Mouse (Mus musculus) forebrain, embryonic 11.5 days (tissue): ENCODE measurements around the gene Pink1. TPM values are rescaled to one million over a fixed set of nuclear protein-coding genes. Genes with fewer than 3 reads are reported as not detected.

Experiments used
- ATAC-seq: fragments of 200-750 bp; cut with Nextera tagmentation; replicated peaks from 2 replicates; pipeline ENCODE4 v1.8.0; 2017; ENCODE audit warnings: moderate TSS enrichment; ENCODE audit not compliant: low FRiP score
- DNase-seq: peaks from one replicate; pipeline ENCODE4 v3.0.0-alpha.2; 2017; ENCODE audit warnings: low spot score
- H3K27ac ChIP-seq: fragments of 300-500 bp; sonication (generic); 2 replicates; pipeline ENCODE4 v1.5.1; 2014; ENCODE audit warnings: low read depth, low read length
- H3K27me3 ChIP-seq: fragments of 300-500 bp; sonication (generic); 2 replicates; pipeline ENCODE4 v1.6.1; 2014; ENCODE audit warnings: mild to moderate bottlenecking, low read length, mixed read lengths; ENCODE audit not compliant: control insufficient read depth, insufficient read depth
- H3K36me3 ChIP-seq: fragments of 300-500 bp; sonication (generic); 2 replicates; pipeline ENCODE4 v1.6.1; 2014; ENCODE audit warnings: mild to moderate bottlenecking, low read length, moderate library complexity, mixed read lengths; ENCODE audit not compliant: control insufficient read depth, insufficient read depth
- H3K4me1 ChIP-seq: fragments of 300-500 bp; sonication (generic); replicated peaks from 2 replicates; pipeline ENCODE4 v1.6.1; 2014; ENCODE audit warnings: low read length, mixed read lengths; ENCODE audit not compliant: control insufficient read depth, insufficient read depth
- H3K4me2 ChIP-seq: fragments of 300-500 bp; sonication (generic); 2 replicates; pipeline ENCODE4 v1.6.1; 2014; ENCODE audit warnings: low read depth, mild to moderate bottlenecking, low read length, moderate library complexity, mixed read lengths; ENCODE audit not compliant: severe bottlenecking
- H3K4me3 ChIP-seq: fragments of 300-500 bp; sonication (generic); 2 replicates; pipeline ENCODE4 v1.5.1; 2014; ENCODE audit warnings: low read depth, low read length
- H3K9ac ChIP-seq: fragments of 300-500 bp; sonication (generic); 2 replicates; pipeline ENCODE4 v1.6.1; 2014; ENCODE audit warnings: low read length
- H3K9me3 ChIP-seq: fragments of 300-500 bp; sonication (generic); 2 replicates; pipeline ENCODE4 v1.6.1; 2016; ENCODE audit warnings: low read length, mixed read lengths; ENCODE audit not compliant: control insufficient read depth
- WGBS: fragments of 180-500 bp; shearing (Covaris S2); extraction: QIAGEN DNeasy Blood & Tissue Kit; methylation state at CpG from one replicate; pipeline ENCODE4 v1.1.7; 2014; 5-methylcytosine and 5-hydroxymethylcytosine counted together
- polyA plus RNA-seq: library from polyadenylated mRNA; unstranded; fragments of >200 nt; fragmentation: Nextera tagmentation; extraction: Ambion mirVana; gene quantifications from 2 replicates; pipeline ENCODE4 v1.2.1, GENCODE M21; 2014

Gene Pink1
- polyA plus RNA-seq, 1 experiment from 2014 or later = 21.5 TPM

DNA sequence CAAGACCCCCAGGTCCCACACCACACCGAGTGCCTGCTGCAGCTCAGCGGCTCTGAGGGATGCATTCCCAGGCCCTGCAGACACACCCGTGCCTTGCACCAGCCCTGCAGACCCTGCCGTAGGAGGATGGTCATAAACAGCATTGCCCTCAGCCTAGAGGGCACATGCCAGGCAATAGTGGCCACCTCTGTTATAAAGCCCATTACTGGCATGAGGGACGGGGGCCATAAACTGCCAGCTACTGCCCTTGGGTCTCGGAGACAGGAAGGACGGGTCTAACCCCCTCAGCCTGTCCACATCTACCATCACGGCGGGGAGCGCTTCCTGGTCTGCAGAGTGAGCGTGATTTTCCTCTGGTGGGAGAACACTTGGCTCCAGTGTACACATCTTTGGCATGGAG, 13.1 kb downstream of the Pink1 start:
- H3K27ac ChIP-seq = no peak overlapping the region
- H3K36me3 ChIP-seq = peaks cover 5% of the 10 kb centered on the region; the same call in 1 of the 2 replicates
- no peak for ATAC-seq
- H3K9ac ChIP-seq = no peak overlapping the region
- H3K4me1 ChIP-seq = no peaks in the 10 kb centered on the region
- DNase-seq = no peak
- H3K4me2 ChIP-seq = no peak overlapping the region
- H3K27me3 ChIP-seq = no peaks in the 10 kb centered on the region
- 93% methylated on average over 11 of the region's 11 CpGs for WGBS
- no peak overlapping the region for H3K4me3 ChIP-seq
- H3K9me3 ChIP-seq = no peaks in the 10 kb centered on the region

DNA sequence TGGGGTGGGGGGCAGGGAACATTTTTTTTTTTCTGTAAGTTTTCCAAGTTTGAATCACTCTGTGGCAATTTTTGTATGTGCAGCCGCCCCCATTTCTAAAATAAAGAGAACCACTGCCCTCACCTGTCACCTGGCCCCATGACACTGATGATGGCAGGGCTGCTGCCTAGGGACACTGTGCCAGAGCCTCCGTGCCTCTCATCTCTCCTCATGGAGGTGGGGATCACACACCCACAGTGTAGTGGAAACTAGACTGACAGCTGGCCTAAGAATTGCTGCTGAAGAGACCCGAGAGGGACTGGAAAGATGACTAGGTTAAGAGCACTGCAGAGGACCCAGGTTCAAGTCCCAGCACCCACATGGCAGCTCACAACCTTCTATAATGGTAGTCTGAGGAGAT, 14.0 kb downstream of the Pink1 start:
- Histone ChIP-seq H3K4me2 (no peak overlapping the region), H3K9ac (no peak overlapping the region), H3K4me3 (no peak overlapping the region), H3K36me3 (peaks cover 5% of the 10 kb centered on the region; the same call in 1 of the 2 replicates), H3K27ac (no peak overlapping the region), H3K9me3 (no peaks in the 10 kb centered on the region), H3K4me1 (no peaks in the 10 kb centered on the region), H3K27me3 (no peaks in the 10 kb centered on the region)
- 94% methylated on average over 3 of the region's 3 CpGs for WGBS
- ATAC-seq (no peak), DNase-seq (no peak)

DNA sequence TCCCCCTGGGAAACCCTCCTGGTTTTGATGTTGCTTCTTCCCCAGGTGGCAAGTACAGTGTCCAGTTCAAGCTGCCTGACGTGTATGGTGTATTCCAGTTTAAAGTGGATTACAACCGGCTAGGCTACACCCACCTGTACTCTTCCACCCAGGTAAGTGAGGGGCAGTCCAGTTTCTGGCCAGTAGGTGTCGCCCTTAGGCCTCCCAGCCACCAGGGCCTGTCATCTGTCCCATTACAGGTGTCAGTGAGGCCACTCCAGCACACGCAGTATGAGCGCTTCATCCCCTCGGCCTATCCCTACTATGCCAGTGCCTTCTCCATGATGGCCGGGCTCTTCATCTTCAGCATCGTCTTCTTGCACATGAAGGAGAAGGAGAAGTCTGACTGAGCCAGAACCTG, 14.5 kb downstream of the Pink1 start:
- Histone ChIP-seq H3K9ac (no peak overlapping the region), H3K27ac (no peak overlapping the region), H3K4me2 (no peak overlapping the region), H3K9me3 (no peaks in the 10 kb centered on the region), H3K27me3 (no peaks in the 10 kb centered on the region), H3K36me3 (peaks cover 5% of the 10 kb centered on the region; the same call in 1 of the 2 replicates), H3K4me3 (no peak overlapping the region), H3K4me1 (no peaks in the 10 kb centered on the region)
- 68% methylated on average over 8 of the region's 8 CpGs for WGBS
- peak; percentile 73 for DNase-seq
- ATAC-seq = 0 out of 2 replicates have a peak, but pooled peaks have one; percentile 18

DNA sequence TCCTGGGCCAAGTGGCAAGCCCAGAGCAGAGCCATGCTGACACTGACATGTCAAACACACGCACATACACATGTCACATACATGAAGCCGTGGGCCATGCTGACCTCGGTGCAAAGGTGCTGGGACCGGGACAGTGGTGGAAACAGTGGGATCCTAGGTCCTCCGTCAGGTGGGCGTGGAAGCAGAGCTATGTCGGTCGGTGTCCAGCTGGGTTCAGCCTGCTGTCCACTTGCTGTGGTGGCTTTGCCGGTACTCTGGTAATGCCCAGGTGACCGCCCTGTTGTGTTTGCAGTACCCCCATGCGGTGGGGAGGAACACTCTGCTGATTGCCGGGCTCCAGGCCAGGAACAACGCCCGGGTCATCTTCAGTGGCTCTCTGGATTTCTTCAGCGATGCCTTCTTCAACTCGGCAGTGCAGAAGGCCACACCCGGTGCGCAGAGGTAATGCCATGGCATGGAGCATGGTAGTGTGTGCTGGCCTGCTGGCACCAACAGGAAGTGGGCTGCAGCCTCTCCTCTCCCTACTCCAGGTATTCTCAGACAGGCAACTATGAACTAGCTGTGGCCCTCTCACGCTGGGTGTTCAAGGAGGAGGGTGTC, 15.7 kb downstream of the Pink1 start:
- Histone ChIP-seq H3K4me3 (no peak overlapping the region), H3K9me3 (no peaks in the 10 kb centered on the region), H3K4me2 (no peak overlapping the region), H3K36me3 (peaks cover 5% of the 10 kb centered on the region; the same call in 1 of the 2 replicates), H3K27me3 (no peaks in the 10 kb centered on the region), H3K27ac (no peak overlapping the region), H3K4me1 (peaks cover 5% of the 10 kb centered on the region), H3K9ac (no peak overlapping the region)
- ATAC-seq (no peak), DNase-seq (no peak)
- 95% methylated on average over 19 of the region's 19 CpGs for WGBS

DNA sequence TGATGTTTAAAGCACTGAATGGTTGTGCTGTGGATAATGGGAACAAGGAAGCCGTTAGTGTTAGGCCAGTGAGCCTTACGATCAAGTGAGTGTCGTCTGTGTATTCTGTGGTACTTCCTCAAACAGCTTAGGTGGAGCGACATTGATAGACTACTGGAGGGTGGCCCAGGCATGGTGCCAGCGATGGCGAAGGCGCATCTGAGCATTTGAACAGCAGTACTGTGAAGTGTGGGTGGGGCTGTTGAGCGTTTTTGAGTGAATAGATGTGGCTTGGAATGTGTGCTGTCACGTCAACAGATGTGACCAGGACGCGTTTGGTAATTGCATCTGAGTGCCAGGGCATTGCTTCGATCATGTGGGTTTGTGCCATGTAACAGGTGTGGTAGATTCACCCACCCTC, 18.4 kb downstream of the Pink1 start:
- Histone ChIP-seq H3K4me1 (peaks cover 8% of the 10 kb centered on the region), H3K27ac (no peak overlapping the region), H3K4me3 (no peak overlapping the region), H3K9me3 (no peaks in the 10 kb centered on the region), H3K27me3 (no peaks in the 10 kb centered on the region), H3K36me3 (peaks cover 5% of the 10 kb centered on the region; the same call in 1 of the 2 replicates), H3K9ac (no peak overlapping the region), H3K4me2 (no peak overlapping the region)
- ATAC-seq (no peak), DNase-seq (no peak)
- WGBS = 91% methylated on average over 12 of the region's 12 CpGs

DNA sequence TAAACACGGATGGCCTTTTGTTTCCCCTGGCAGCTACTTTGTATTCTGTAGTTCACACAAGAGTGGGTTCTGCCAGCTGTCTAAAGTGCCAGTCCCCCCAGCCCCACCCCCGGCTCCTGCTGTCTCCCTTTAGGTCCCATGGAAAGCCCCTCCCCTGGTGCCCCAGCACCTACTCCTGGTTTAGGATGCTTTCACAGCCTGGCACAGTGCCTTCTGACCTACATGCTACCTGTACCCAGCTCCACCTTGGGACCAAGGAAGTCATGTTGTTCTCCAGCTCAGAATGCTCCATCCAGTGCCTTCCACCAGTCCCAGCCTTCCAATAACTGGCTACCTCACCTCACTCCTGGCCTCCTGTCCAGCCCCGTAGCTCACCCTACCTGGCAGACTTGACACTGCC, 19.1 kb downstream of the Pink1 start:
- Histone ChIP-seq H3K9me3 (no peaks in the 10 kb centered on the region), H3K4me2 (no peak overlapping the region), H3K9ac (no peak overlapping the region), H3K36me3 (peaks cover 2% of the 10 kb centered on the region; the same call in 1 of the 2 replicates), H3K27ac (no peak overlapping the region), H3K4me3 (no peak overlapping the region), H3K27me3 (no peaks in the 10 kb centered on the region), H3K4me1 (peaks cover 8% of the 10 kb centered on the region)
- WGBS = 90% methylated on average over 3 of the region's 3 CpGs
- ATAC-seq (no peak), DNase-seq (no peak)

DNA sequence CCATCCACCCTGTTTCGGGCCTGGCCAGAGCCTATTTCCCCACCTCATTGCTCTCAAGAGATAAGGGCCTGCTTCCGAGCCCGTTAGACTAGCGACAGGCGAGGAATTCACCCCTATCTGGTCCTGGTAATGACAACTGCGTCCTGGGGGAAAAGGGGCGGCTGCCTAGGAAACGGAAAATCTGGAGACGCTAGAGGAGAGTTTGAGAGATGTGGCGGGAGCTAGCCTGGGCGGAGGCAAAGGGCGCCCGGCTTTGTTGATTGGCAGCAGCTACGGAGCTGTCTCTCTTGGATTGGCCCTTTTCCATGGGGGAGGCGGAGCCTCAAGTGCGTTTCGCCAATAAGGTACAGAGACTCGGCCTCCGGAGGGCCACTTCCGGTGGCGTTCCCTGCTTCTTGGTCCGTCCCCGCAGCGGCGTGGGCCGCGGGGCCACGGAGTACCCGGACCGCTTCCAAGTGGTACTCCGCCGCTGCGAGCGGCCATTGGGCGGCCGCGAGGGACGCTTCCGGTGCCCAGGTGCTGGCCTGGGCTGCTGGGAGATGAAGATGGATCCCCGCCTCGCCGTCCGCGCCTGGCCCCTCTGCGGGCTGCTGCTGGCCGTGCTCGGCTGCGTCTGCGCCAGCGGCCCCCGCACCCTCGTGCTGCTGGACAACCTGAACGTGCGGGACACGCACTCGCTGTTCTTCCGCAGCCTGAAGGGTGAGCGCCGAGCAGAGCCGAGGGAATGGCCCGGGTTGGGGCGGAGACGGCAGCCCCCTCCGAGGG, 21.6 kb downstream of the Pink1 start, which contains the start of gene Ddost:
TSS of gene Ddost (plus strand) at position 391 of the 765 bp plus-strand sequence.
- peak within 1 kb of the TSS; percentile 83 for H3K4me2 ChIP-seq

DNA sequence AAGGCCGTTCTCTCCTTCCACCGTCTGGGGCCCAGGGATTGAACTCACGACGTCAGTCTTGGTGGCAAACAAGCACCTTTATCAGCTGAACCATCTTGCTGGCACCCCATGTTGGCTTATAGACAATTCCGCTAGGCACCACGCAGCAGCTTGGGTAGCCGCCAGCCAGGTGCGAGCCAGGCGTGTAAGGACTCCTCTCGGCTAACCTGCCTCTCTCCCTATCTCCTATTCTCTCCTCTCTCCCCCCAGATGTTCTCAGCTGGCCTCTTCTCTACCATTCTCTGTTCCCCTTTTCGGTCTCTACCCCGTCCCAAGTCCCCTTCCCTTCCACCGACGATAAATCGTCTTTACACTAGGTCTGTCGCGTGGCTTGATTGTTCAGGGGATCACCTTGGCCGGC, 22.4 kb downstream of the Pink1 start:
- no peaks in the 10 kb centered on the region for H3K9me3 ChIP-seq
- H3K27ac ChIP-seq = no peak overlapping the region; the same call in 1 of the 2 replicates
- no peaks in the 10 kb centered on the region for H3K36me3 ChIP-seq
- no peaks in the 10 kb centered on the region for H3K27me3 ChIP-seq
- H3K4me2 ChIP-seq = peak overlapping the region; percentile 65
- peak overlapping the region; percentile 79 for H3K9ac ChIP-seq
- 18% methylated on average over 18 of the region's 18 CpGs for WGBS
- DNase-seq (no peak), ATAC-seq (no peak)
- H3K4me3 ChIP-seq = peak overlapping the region; percentile 93
- peaks cover 8% of the 10 kb centered on the region for H3K4me1 ChIP-seq

More for the DNA sequence above, 21.6 kb downstream of the Pink1 start, which contains the start of gene Ddost:
- Histone ChIP-seq H3K9ac (peak within 1 kb of the TSS; percentile 94), H3K27me3 (no peaks in the 10 kb centered on the region), H3K27ac (peak within 1 kb of the TSS; percentile 71), H3K36me3 (no peaks in the 10 kb centered on the region), H3K4me3 (peak within 1 kb of the TSS; percentile 93), H3K9me3 (no peaks in the 10 kb centered on the region), H3K4me1 (peaks cover 8% of the 10 kb centered on the region)
- ATAC-seq (peak; percentile 99), DNase-seq (peak; percentile 98)
- under 1% methylated on average over 61 of the region's 64 CpGs for WGBS
